Mouse (Mus musculus) fibroblast of lung, adult 2 months (primary cell): ENCODE data around the gene Nfe2.

Experiments used
- DNase-seq: peaks from one replicate; pipeline ENCODE4 v3.0.0-alpha.2; 2011; ENCODE audit warnings: low read depth

Gene Nfe2

GRCm38 (mm10) chr15:103257790-103258728, at the start of gene Nfe2:
Gene Nfe2 (minus strand): TSS chr15:103258403.
- DNase-seq: no peak

- peak; percentile 85 for DNase-seq
These were observed 48.9 kb upstream of the Nfe2 start for GRCm38 (mm10) chr15:103307125-103307524.

- no peak for DNase-seq
These were observed 47.8 kb upstream of the Nfe2 start for GRCm38 (mm10) chr15:103305792-103306645.

- peak; percentile 95 for DNase-seq
These were observed 47.0 kb upstream of the Nfe2 start for GRCm38 (mm10) chr15:103305070-103305678.

GRCm38 (mm10) chr15:103304616-103304969, 46.4 kb upstream of the Nfe2 start:
- no peak for DNase-seq

GRCm38 (mm10) chr15:103303916-103304615, 45.9 kb upstream of the Nfe2 start:
- no peak for DNase-seq

GRCm38 (mm10) chr15:103302341-103303021, 44.3 kb upstream of the Nfe2 start:
- DNase-seq: no peak

GRCm38 (mm10) chr15:103301547-103302340, 43.5 kb upstream of the Nfe2 start:
- DNase-seq: no peak

- DNase-seq: no peak
These were observed 42.8 kb upstream of the Nfe2 start for GRCm38 (mm10) chr15:103301046-103301445.

GRCm38 (mm10) chr15:103300560-103300959, 42.4 kb upstream of the Nfe2 start:
- no peak for DNase-seq

GRCm38 (mm10) chr15:103300067-103300471, 41.9 kb upstream of the Nfe2 start:
- no peak for DNase-seq

GRCm38 (mm10) chr15:103299644-103300043, 41.4 kb upstream of the Nfe2 start:
- no peak for DNase-seq

- DNase-seq: no peak
These were observed 40.8 kb upstream of the Nfe2 start for GRCm38 (mm10) chr15:103298861-103299616.

- DNase-seq: no peak
These were observed 39.8 kb upstream of the Nfe2 start for GRCm38 (mm10) chr15:103298026-103298425.

- no peak for DNase-seq
These were observed 39.1 kb upstream of the Nfe2 start for GRCm38 (mm10) chr15:103297313-103297712.

- no peak for DNase-seq
These were observed 37.6 kb upstream of the Nfe2 start for GRCm38 (mm10) chr15:103295851-103296250.

GRCm38 (mm10) chr15:103294649-103295048, 36.4 kb upstream of the Nfe2 start:
- no peak for DNase-seq

- DNase-seq: no peak
These were observed 35.2 kb upstream of the Nfe2 start for GRCm38 (mm10) chr15:103293375-103293774.

- DNase-seq: peak; percentile 89
These were observed 34.6 kb upstream of the Nfe2 start for GRCm38 (mm10) chr15:103292673-103293345.
